Mouse (Mus musculus): ENCODE measurements around the gene Got1.

DNA sequence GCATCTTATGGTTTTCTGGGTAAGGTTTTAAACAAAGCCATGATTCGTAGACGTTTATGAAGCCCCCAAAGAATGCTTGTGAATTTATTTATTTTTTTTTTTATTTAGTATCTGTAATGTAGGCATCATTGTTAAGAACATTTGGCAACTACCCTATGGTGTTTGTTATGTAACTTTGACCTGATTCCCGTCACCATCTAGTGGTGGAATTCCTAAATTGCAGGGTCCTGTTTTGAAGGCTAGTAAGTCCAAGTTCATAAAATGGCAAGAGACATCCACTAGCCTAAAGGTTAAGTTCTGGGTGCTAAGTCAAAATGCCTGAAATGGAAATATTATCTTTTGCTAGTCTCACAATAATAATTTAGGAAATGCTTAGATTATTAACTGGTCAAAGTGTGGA, 37.0 kb downstream of the Got1 start:
- no peak for TF ChIP-seq MAX (IDR thresholded peaks at IDR 0.05; ENCODE audit: low read depth)
- no peak for TF ChIP-seq POLR2A (IDR thresholded peaks at IDR 0.05; ENCODE audit: insufficient read length, low read depth)
- TF ChIP-seq USF1 (IDR thresholded peaks at IDR 0.05; ENCODE audit: low read depth): no peak
- TF ChIP-seq POLR2AphosphoS2 (IDR thresholded peaks at IDR 0.05; ENCODE audit: insufficient read length, low read depth): no peak
- TF ChIP-seq MYOG (IDR thresholded peaks at IDR 0.05; ENCODE audit: control insufficient read depth in 1 of 3, insufficient read depth in 1 of 3, insufficient read length in 2 of 3, low read depth in 2 of 3): no peak
